Mouse (Mus musculus): ENCODE data around the gene Eid2.

Eid2 gene

DNA sequence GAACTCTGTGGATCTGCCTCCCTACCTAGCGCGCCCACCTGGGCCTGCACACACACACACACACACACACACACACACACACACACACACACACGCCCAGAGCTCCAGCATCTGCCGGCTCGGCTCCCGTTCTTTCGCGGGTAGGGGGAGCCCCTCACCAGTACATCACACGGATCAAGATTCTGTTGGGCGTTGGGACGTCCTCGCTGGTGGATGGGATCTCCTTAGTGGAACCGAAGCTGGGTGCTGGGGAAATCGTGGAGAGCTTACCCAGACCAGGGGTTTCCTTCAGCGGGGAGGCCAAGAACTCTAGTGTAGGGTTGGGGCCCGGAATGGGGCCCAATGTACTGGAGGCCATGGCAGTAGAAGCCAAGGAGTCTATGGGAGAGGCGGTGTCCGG is 22.5 kb downstream of the Eid2 start:
- in situ Hi-C loops (cut with MboI; ENCODE audit: unreplicated experiment in 2 of 2), result loop anchor here in 1 of 2 experiments (10.0 kb wide), 1 partner anchor 235 kb away; the partner anchor contains the start of gene Psmc4

DNA sequence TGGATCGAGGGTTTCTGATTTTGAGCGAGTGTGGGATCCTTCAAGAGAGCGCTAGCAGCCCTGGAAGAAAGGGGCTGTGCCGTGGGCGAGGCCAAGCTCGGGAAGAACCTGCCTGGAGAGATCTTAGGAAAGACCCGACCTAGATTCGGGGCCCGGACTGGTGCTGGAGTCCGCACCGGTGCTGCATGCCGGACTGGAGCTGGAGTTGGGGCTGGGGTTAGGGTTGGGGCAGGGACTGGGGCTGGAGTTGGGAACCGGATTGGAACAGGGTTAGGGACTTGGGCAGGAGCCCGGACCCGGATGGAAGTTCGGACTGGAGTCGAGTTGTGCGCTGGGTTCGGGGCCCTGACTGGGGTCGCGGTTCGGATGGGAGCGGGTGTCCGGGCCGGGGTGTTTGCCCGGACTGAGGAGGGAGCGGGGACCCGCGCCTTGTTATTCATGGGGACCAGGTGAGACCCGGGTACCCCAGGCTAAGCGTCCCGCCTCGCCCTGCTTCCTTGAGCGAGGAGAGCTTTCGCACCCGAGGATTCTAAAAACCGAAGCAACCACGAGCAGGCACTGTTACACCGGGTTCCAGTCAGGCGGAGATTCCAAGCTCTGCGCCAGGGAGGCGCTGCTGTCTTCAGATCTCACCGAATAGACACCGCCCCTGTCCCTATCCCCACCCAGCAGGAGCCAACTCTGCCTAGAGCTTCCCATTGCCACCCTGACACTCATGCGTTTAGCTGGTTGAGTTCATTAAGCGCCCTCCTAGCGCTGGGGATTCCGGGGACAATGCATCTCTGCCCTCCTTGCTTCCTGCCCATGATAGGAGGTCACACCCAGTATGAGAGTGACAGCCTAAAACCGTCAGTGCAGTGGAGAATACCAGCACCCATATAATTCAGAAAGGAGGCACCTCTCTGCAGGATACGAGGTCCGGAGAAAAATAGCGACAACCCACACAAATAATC is 23.2 kb downstream of the Eid2 start, which contains the start of gene Selenov:
Gene Selenov (minus strand): TSS at position 549 of the 953 bp plus-strand sequence.
- in situ Hi-C loops (cut with MboI; ENCODE audit: unreplicated experiment in 2 of 2), result loop anchor here in 1 of 2 experiments (10.0 kb wide), 1 partner anchor 236 kb away; the partner anchor contains the start of gene Psmc4

DNA sequence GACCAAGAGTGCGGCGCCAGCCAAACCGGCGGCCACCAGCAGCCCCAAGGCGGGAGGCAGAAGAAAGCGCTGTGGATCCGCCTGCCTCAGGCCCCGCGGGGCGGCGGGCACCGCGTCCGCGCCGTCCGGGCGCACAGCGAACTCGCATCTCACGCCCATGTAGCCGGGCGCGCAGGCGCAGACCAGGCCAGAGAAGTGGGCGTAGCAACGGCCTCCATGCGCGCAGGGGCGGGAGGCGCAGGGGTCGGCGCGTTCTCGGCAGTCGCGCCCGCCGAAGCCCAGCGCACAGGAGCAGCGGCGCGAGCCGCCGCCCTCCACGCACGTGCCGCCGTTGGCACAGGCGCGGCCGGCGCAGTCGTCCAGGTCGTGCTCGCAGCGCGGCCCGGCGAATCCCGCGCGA is 26.8 kb downstream of the Eid2 start:
- in situ Hi-C loops (cut with MboI; ENCODE audit: unreplicated experiment in 2 of 2), result loop anchor here in 1 of 2 experiments (10.0 kb wide), 1 partner anchor 240 kb away; the partner anchor contains the start of gene Psmc4

DNA sequence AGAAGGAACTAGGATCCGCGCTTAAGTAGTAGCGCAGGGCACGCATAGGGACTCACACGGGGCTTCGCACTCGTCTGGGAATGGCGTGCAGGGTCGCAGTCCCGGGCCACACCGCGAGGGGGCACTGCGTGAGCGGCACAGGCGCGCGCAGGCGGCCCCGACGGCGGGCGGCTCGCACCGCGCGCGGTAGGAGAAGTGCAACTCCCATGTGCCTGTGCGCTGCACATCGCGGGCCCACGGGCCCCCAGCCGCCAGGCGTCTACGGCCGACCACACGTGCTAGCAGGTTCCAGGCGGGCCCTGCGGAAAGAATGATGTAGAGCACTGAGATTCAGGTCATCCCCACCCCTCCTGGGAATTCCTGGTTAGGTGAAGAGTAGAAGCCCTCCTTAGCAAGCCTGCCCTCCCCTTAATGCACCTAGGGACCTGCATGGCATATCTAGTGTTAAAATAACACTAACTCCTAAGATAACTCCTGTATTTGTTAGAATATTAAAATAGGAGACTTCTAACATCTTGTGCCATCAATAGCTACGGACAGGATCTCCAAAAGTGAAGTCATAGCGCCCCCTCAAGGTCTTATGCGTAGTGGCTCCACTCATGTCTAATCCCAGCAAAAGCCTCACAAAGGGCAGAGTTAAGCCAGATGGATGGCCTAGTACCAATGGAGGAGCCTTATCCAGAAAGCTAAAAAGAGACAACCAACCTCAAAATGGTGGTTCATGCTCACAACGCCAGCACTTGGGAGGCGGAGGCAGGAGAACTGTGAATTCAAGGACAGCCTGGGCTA is 31.4 kb downstream of the Eid2 start:
- in situ Hi-C loops (cut with MboI; ENCODE audit: unreplicated experiment in 2 of 2), result loop anchor here in 1 of 2 experiments (10.0 kb wide), 1 partner anchor 244 kb away; the partner anchor contains the start of gene Psmc4

DNA sequence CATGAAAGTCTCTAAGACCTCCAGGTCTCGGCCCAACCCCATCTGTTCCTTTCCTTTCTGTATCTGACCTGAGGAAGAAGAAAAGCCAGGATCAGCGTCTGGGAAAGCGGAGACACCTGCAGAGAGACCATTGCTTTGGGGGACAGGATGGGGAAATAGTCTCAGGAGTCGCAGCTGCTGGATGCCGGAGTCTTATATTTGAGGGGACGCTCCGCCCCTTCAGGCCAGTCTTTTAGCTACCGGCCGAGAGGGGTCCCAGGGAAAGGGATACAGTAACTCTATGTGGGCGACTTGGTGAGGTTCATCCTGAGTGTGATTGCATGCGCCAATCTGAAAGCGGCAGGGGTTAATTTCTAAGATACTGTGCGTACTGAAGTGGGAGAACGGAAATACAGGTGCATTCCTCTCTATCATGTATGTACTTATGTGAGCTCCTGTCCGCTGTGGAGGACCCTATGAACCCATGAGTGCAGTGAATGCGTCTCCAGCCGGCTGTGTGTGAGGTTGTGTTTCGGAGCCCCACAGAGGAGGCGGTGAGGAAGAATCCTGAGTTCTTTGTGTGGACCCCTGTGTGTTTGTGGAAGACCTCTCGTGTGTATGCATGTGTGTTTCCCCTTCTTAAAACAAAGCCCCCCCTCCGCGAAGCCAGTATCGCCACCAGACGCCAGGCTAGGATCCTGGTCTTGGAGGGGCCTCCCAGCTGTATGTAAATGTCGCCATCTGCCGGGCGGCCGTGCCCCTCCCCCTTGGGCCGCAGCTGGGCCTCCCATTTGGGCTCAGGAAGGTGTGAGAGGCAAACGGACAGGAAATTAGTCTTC is 34.1 kb downstream of the Eid2 start, which contains the start of gene Dll3:
Gene Dll3 (minus strand): TSS at position 623 of the 818 bp plus-strand sequence.
- in situ Hi-C loops (cut with MboI; ENCODE audit: unreplicated experiment in 2 of 2), result loop anchor here (5.0 to 25.0 kb wide), 4 partner anchors 155 to 640 kb away; partner anchors contain the start of genes Map3k10 (in 1 of the 2), Ttc9b (in 1 of the 2) and Zfp607b (in 1 of the 2)

DNA sequence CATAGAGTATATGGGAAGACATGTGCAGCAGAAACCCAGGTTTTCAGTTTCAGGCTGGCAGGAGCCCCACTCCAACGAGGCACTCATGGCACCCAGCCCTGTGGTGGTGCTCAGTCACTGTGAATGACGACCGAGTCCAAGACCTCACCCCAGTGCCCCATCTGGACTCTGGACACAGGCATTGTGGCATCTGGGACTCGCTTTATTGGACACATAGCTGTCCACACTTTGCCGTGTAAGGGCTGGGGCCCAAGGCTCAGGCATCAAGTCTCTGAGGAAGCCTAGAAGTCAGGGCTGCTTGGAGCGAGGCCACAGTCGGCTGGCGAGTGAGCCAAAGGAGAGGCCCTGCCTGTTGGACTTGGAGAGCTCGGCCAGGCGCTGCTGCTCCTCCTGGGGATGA is 38.0 kb downstream of the Eid2 start:
- in situ Hi-C loops (cut with MboI; ENCODE audit: unreplicated experiment in 2 of 2), result loop anchor here (10.0 to 25.0 kb wide), 2 partner anchors 621 to 643 kb away; partner anchors contain the start of genes Map3k10 (in 1 of the 2), Ttc9b (in 1 of the 2) and Zfp607b (in 1 of the 2)

DNA sequence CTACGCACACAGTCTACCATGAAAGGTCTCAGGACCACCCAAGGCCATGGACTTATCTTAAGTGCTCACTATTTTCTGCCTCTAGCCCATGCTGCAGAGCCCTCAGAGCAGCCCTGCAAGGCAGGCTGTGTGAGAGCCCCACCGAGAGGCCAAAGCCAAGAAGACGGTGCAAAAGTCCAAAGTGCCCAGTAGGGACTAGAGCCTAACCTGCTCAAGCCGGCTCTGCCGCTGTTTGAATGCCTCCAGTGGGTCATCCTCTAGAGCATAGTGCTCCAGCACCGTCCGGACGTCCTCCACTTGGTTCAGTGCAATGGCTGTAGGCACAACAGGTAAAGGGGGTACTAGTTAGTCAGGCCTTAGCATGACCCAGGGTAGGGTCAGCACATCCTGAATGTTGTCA is 38.5 kb downstream of the Eid2 start:
- in situ Hi-C loops (cut with MboI; ENCODE audit: unreplicated experiment in 2 of 2), result loop anchor here (10.0 to 25.0 kb wide), 2 partner anchors 621 to 644 kb away; partner anchors contain the start of genes Map3k10 (in 1 of the 2), Ttc9b (in 1 of the 2) and Zfp607b (in 1 of the 2)

DNA sequence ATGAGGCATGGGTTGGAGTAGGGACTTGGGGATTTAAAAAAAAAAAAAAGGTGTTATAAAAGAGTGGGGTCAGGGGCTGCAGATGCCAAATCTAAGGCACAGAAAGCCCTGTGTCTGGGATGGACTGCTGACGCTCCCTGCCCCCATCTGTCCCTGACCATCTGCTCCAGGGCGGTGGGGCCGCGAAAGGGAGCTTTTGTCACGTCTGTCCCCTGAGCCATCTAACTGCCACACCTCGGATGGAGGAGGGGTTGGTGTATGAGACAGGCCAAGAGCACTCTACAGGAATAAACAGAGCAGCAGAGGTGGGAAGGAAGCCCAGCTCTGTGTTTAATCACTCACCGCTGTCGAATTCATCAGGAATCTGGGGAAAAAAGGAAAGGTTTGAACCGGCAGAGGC is 42.1 kb downstream of the Eid2 start:
- in situ Hi-C loops (cut with MboI; ENCODE audit: unreplicated experiment in 2 of 2), result loop anchor here (10.0 to 25.0 kb wide), 2 partner anchors 625 to 647 kb away; partner anchors contain the start of genes Map3k10 (in 1 of the 2), Ttc9b (in 1 of the 2) and Zfp607b (in 1 of the 2)

DNA sequence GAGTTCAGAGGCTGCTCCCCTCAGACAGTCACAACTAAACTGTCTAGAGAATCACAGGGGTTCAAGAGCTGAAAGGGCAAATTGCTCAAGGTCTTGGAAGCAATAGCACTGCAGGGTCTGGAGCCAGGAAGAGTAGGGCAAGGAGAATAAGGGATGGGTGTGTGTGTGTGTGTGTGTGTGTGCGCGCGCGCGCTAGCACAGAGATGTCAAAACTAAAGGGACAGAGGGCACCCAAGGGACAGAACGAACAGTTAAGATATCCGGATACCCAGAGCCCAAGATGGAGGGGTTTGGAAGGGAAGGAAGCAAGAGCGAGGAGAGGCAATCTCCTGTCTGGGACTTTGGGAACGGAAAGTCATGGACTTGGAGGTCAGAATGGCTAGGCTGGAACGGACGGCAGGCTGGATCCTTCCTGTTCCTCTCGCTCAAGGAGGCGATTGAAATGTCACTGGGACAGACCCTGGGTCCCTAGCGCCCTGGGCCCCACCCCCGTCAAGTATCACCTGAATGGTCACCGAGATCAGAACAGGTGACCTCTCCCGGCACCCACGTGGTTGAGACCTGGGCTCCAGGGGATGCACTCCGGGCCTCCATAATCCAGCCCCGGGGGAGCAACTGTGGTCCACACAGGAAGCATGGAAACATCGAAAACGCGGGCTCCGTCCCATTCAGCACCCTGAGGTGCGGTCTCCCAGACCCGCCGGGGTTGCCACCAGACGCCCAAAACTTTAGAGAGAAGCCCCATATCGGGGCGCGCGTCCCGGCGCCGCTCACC is 43.7 kb downstream of the Eid2 start:
- in situ Hi-C loops (cut with MboI; ENCODE audit: unreplicated experiment in 2 of 2), result loop anchor here in 1 of 2 experiments (25.0 kb wide), 1 partner anchor 649 kb away; the partner anchor contains the start of genes Map3k10 and Ttc9b

DNA sequence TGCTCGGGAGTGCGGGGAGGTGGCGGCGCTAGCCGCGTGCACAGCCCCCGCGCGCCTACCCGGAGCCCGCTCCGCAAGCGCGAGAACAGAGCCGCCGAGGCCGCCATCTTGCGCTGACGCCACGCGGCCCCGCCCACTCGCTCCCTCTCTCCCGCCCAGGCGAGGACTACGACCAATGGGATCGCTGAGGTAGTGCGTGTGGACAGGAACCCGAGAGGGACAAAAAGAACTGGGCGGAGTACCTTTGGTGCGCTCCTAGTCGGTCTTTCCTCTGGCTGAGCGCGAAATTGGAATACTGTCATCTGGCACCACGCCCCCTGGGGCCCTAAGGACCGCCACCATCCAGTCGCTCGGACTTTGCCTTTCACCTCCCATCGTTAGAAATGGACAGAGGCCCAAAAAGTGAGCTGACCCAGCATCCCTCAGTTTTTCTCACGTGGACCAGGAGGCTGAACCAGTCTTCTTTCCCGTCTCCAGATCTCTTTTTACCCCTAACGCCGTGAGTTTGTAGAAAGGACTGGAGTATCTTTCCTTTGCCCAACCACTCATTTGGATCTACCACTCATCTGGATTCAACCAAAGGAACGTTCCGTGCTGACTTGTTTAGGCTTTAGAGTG is 44.4 kb downstream of the Eid2 start, which contains the start of gene Timm50:
Gene Timm50 (minus strand): TSS at position 147 of the 618 bp plus-strand sequence.
- in situ Hi-C loops (cut with MboI; ENCODE audit: unreplicated experiment in 2 of 2), result loop anchor here in 1 of 2 experiments (25.0 kb wide), 1 partner anchor 650 kb away; the partner anchor contains the start of genes Map3k10 and Ttc9b

DNA sequence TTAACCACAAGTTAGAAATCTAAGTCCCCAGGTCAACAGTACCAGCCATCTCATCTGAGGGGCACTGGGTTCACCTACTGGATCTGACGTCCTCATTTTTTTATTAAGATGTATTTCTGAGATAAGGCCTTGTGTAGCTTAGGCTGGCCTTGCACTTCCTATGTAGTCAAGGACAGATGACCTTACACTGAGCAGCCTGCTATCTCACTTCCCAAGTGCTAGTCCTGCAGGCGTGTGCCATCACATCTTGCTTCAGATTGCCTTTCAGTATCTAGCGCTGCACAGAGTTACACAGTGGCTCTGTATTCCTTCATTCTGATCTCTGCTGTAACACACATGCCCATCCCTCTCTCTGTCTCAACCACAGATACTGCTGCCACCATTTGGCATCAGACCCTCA is 50.4 kb downstream of the Eid2 start:
- in situ Hi-C loops (cut with MboI; ENCODE audit: unreplicated experiment in 2 of 2), result loop anchor here in 1 of 2 experiments (25.0 kb wide), 1 partner anchor 656 kb away; the partner anchor contains the start of genes Map3k10 and Ttc9b

DNA sequence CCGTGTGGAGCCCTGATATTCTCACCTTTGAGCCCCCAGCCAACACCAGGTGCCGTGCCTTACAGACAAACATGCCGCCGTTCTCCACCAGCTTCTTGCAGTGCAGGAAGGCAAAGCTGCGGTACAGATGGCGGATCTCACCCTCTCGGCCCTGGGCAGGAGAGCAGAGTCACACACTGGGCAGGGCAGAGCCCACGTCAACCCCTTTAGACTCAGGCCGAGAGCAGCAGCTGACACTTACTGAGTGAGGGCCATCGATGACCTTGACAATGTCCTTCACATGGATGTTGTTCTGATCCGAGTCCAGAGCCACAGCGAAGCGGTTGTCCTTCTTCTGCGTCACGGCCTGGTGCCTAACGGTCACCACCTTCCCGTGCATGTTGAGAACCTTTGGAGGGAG is 51.0 kb downstream of the Eid2 start:
- in situ Hi-C loops (cut with MboI; ENCODE audit: unreplicated experiment in 2 of 2), result loop anchor here in 1 of 2 experiments (25.0 kb wide), 1 partner anchor 656 kb away; the partner anchor contains the start of genes Map3k10 and Ttc9b
